Mouse (Mus musculus): ENCODE data around the gene AA986860.

DNA sequence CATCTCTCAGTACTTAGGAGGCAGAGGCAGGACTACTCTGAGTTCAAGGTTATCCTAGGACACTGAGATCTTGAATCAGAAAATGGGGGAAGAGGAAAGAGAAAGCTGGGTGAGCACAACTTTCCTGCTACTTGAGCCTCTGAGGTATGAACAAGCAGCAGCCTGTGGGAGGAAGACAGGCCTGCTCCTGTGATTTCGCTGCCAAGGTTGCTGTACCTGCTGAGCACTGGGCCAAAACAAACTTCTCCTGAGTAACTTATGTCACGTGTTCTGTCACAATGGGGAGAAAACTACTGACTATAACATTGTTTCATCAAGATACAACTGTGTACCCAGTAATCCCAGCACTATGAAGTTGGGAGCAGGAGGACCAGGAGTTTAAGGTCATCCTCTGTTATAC, 28.2 kb upstream of the AA986860 start:
- TF ChIP-seq CTCF (IDR thresholded peaks at IDR 0.05; ENCODE audit: low read depth, low read length) (no peak), EP300 (IDR thresholded peaks at IDR 0.05; ENCODE audit: insufficient read depth, low read depth, low read length) (no peak), POLR2A (IDR thresholded peaks at IDR 0.05; ENCODE audit: insufficient read depth, low read length) (no peak)

Measured in ES-Bruce4 (cell line).